Mouse (Mus musculus): ENCODE results near the gene Hemk1. TPM values are rescaled to one million over a fixed set of nuclear protein-coding genes. Genes with fewer than 3 reads are reported as not detected.

Gene Hemk1
- polyA plus RNA-seq, 1 experiment = 17.7 TPM

DNA sequence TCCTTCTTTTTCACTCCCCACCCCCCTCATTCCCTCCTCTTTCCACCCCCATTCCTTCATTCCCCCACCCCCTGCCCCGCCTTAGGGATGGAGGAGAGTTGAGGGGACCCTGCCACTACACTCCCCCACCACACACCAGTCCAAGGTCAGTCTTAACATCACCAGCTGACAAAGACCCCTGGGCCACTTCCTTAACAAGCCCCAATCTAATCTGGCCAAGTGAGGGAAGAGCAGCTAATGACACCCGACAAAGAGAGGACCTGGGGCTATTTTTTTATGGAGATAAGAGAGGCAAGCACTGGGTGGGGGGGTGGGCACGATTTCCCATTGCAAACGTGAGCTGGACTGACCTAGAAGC is 31.9 kb upstream of the Hemk1 start:
- H3K79me2 ChIP-seq (ENCODE audit: control insufficient read depth, insufficient read depth) = no peaks in the 10 kb centered on the region
- peaks cover 33% of the 10 kb centered on the region for H3K27me3 ChIP-seq (ENCODE audit: control insufficient read depth, insufficient read depth, insufficient read length)
- H3K36me3 ChIP-seq (ENCODE audit: control insufficient read depth, insufficient read depth) = no peaks in the 10 kb centered on the region
- no peak overlapping the region for H3K4me3 ChIP-seq
- no peak overlapping the region for H3ac ChIP-seq (ENCODE audit: control insufficient read depth, insufficient read length)
- no peak for TF ChIP-seq MYOD1 (IDR thresholded peaks at IDR 0.05; ENCODE audit: control insufficient read depth in 1 of 3, insufficient read length in 2 of 3, low read depth in 2 of 3)
- TF ChIP-seq CEBPB (IDR thresholded peaks at IDR 0.05; ENCODE audit: insufficient read depth, poor library complexity, severe bottlenecking) = no peak
- no peak for TF ChIP-seq MYOG (IDR thresholded peaks at IDR 0.05; ENCODE audit: control insufficient read depth in 1 of 3, insufficient read depth in 1 of 3, insufficient read length in 2 of 3, low read depth in 2 of 3)
- TF ChIP-seq POLR2AphosphoS2 (IDR thresholded peaks at IDR 0.05; ENCODE audit: insufficient read length, low read depth) = no peak
- TF ChIP-seq TCF3 (IDR thresholded peaks at IDR 0.05; ENCODE audit: insufficient read length, low read depth) = no peak
- TF ChIP-seq E2F4 (IDR thresholded peaks at IDR 0.05; ENCODE audit: insufficient read depth) = no peak
- no peak for TF ChIP-seq SRF (IDR thresholded peaks at IDR 0.05; ENCODE audit: control insufficient read depth, insufficient read length, low read depth)
- TF ChIP-seq MAX (IDR thresholded peaks at IDR 0.05; ENCODE audit: low read depth) = no peak
- no peak overlapping the region for H3K4me2 ChIP-seq (ENCODE audit: low read depth)

- Histone ChIP-seq H3K36me3 (ENCODE audit: control insufficient read depth, insufficient read depth) (no peaks in the 10 kb centered on the region), H3ac (ENCODE audit: control insufficient read depth, insufficient read length) (no peak overlapping the region), H3K4me3 (no peak overlapping the region), H3K79me2 (ENCODE audit: control insufficient read depth, insufficient read depth) (no peaks in the 10 kb centered on the region), H3K4me2 (ENCODE audit: low read depth) (no peak overlapping the region), H3K27me3 (ENCODE audit: control insufficient read depth, insufficient read depth, insufficient read length) (peaks cover 30% of the 10 kb centered on the region)
- TF ChIP-seq CEBPB (IDR thresholded peaks at IDR 0.05; ENCODE audit: insufficient read depth, poor library complexity, severe bottlenecking) (no peak), TCF12 (IDR thresholded peaks at IDR 0.05; ENCODE audit: insufficient read depth, poor library complexity, severe bottlenecking) (no peak), E2F4 (IDR thresholded peaks at IDR 0.05; ENCODE audit: insufficient read depth) (no peak), MYOG (IDR thresholded peaks at IDR 0.05; ENCODE audit: control insufficient read depth in 1 of 3, insufficient read depth in 1 of 3, insufficient read length in 2 of 3, low read depth in 2 of 3) (no peak), MAX (IDR thresholded peaks at IDR 0.05; ENCODE audit: low read depth) (no peak), POLR2AphosphoS2 (IDR thresholded peaks at IDR 0.05; ENCODE audit: insufficient read length, low read depth) (no peak), SRF (IDR thresholded peaks at IDR 0.05; ENCODE audit: control insufficient read depth, insufficient read length, low read depth) (no peak), USF1 (IDR thresholded peaks at IDR 0.05; ENCODE audit: low read depth) (no peak), POLR2A (IDR thresholded peaks at IDR 0.05; ENCODE audit: insufficient read length, low read depth) (no peak), MYOD1 (IDR thresholded peaks at IDR 0.05; ENCODE audit: control insufficient read depth in 1 of 3, insufficient read length in 2 of 3, low read depth in 2 of 3) (no peak), TCF3 (IDR thresholded peaks at IDR 0.05; ENCODE audit: insufficient read length, low read depth) (no peak), REST (IDR thresholded peaks at IDR 0.05; ENCODE audit: insufficient read depth, insufficient read length) (no peak)
Observed at GRCm38 (mm10) chr9:107369270-107370105, 31.3 kb upstream of the Hemk1 start.

GRCm38 (mm10) chr9:107368302-107368701 is 30.2 kb upstream of the Hemk1 start:
- no peak overlapping the region for H3K4me2 ChIP-seq (ENCODE audit: low read depth)
- no peak overlapping the region for H3ac ChIP-seq (ENCODE audit: control insufficient read depth, insufficient read length)
- no peaks in the 10 kb centered on the region for H3K79me2 ChIP-seq (ENCODE audit: control insufficient read depth, insufficient read depth)
- H3K36me3 ChIP-seq (ENCODE audit: control insufficient read depth, insufficient read depth) = no peaks in the 10 kb centered on the region
- H3K27me3 ChIP-seq (ENCODE audit: control insufficient read depth, insufficient read depth, insufficient read length) = peaks cover 24% of the 10 kb centered on the region
- TF ChIP-seq TCF3 (IDR thresholded peaks at IDR 0.05; ENCODE audit: insufficient read length, low read depth) = no peak
- no peak for TF ChIP-seq CEBPB (IDR thresholded peaks at IDR 0.05; ENCODE audit: insufficient read depth, poor library complexity, severe bottlenecking)
- TF ChIP-seq POLR2A (IDR thresholded peaks at IDR 0.05; ENCODE audit: insufficient read length, low read depth) = no peak
- no peak for TF ChIP-seq SRF (IDR thresholded peaks at IDR 0.05; ENCODE audit: control insufficient read depth, insufficient read length, low read depth)
- TF ChIP-seq USF1 (IDR thresholded peaks at IDR 0.05; ENCODE audit: low read depth) = no peak
- no peak for TF ChIP-seq E2F4 (IDR thresholded peaks at IDR 0.05; ENCODE audit: insufficient read depth)
- TF ChIP-seq MAX (IDR thresholded peaks at IDR 0.05; ENCODE audit: low read depth) = no peak
- no peak for TF ChIP-seq TCF12 (IDR thresholded peaks at IDR 0.05; ENCODE audit: insufficient read depth, poor library complexity, severe bottlenecking)
- no peak for TF ChIP-seq MYOD1 (IDR thresholded peaks at IDR 0.05; ENCODE audit: control insufficient read depth in 1 of 3, insufficient read length in 2 of 3, low read depth in 2 of 3)
- no peak for TF ChIP-seq POLR2AphosphoS2 (IDR thresholded peaks at IDR 0.05; ENCODE audit: insufficient read length, low read depth)
- no peak for TF ChIP-seq REST (IDR thresholded peaks at IDR 0.05; ENCODE audit: insufficient read depth, insufficient read length)
- no peak for TF ChIP-seq MYOG (IDR thresholded peaks at IDR 0.05; ENCODE audit: control insufficient read depth in 1 of 3, insufficient read depth in 1 of 3, insufficient read length in 2 of 3, low read depth in 2 of 3)
- H3K4me3 ChIP-seq = no peak overlapping the region

DNA sequence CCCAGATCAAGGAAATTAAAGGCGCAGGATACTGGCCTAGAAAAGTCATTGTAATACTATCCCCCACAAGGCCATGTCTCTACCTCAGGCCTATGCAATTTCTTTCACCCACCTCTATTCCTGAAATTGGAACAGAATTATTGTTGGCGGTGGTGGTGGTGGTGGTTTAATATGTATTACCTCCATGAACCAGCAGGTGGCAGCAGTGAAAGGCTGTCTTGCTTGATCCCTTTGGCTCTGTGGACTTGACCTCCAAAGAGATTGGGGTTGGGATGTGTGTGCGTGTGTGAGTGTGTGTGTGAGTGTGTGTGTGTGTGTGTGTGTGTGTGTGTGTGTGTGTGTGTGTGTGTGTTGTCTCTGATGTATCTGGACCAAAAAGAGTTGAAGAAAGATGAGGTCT is 28.5 kb upstream of the Hemk1 start:
- Histone ChIP-seq H3ac (ENCODE audit: control insufficient read depth, insufficient read length) (no peak overlapping the region), H3K27me3 (ENCODE audit: control insufficient read depth, insufficient read depth, insufficient read length) (peaks cover 33% of the 10 kb centered on the region), H3K79me2 (ENCODE audit: control insufficient read depth, insufficient read depth) (no peaks in the 10 kb centered on the region), H3K36me3 (ENCODE audit: control insufficient read depth, insufficient read depth) (no peaks in the 10 kb centered on the region), H3K4me3 (no peak overlapping the region), H3K4me2 (ENCODE audit: low read depth) (no peak overlapping the region)
- TF ChIP-seq POLR2AphosphoS2 (IDR thresholded peaks at IDR 0.05; ENCODE audit: insufficient read length, low read depth) = no peak
- no peak for TF ChIP-seq MAX (IDR thresholded peaks at IDR 0.05; ENCODE audit: low read depth)
- no peak for TF ChIP-seq POLR2A (IDR thresholded peaks at IDR 0.05; ENCODE audit: insufficient read length, low read depth)
- TF ChIP-seq TCF3 (IDR thresholded peaks at IDR 0.05; ENCODE audit: insufficient read length, low read depth) = no peak
- TF ChIP-seq CEBPB (IDR thresholded peaks at IDR 0.05; ENCODE audit: insufficient read depth, poor library complexity, severe bottlenecking) = no peak
- no peak for TF ChIP-seq REST (IDR thresholded peaks at IDR 0.05; ENCODE audit: insufficient read depth, insufficient read length)
- no peak for TF ChIP-seq MYOD1 (IDR thresholded peaks at IDR 0.05; ENCODE audit: control insufficient read depth in 1 of 3, insufficient read length in 2 of 3, low read depth in 2 of 3)
- no peak for TF ChIP-seq MYOG (IDR thresholded peaks at IDR 0.05; ENCODE audit: control insufficient read depth in 1 of 3, insufficient read depth in 1 of 3, insufficient read length in 2 of 3, low read depth in 2 of 3)
- no peak for TF ChIP-seq USF1 (IDR thresholded peaks at IDR 0.05; ENCODE audit: low read depth)
- TF ChIP-seq TCF12 (IDR thresholded peaks at IDR 0.05; ENCODE audit: insufficient read depth, poor library complexity, severe bottlenecking) = no peak
- no peak for TF ChIP-seq SRF (IDR thresholded peaks at IDR 0.05; ENCODE audit: control insufficient read depth, insufficient read length, low read depth)
- no peak for TF ChIP-seq E2F4 (IDR thresholded peaks at IDR 0.05; ENCODE audit: insufficient read depth)
